Mouse (Mus musculus): ENCODE results near the gene Cyb561. TPM values are rescaled to one million over a fixed set of nuclear protein-coding genes. Genes with fewer than 3 reads are reported as not detected.

The Cyb561 gene
- polyA plus RNA-seq (2016; fragmentation: Nextera tagmentation; extraction: Ambion mirVana) = 18.9 and 21.8 TPM in 2 replicates

DNA sequence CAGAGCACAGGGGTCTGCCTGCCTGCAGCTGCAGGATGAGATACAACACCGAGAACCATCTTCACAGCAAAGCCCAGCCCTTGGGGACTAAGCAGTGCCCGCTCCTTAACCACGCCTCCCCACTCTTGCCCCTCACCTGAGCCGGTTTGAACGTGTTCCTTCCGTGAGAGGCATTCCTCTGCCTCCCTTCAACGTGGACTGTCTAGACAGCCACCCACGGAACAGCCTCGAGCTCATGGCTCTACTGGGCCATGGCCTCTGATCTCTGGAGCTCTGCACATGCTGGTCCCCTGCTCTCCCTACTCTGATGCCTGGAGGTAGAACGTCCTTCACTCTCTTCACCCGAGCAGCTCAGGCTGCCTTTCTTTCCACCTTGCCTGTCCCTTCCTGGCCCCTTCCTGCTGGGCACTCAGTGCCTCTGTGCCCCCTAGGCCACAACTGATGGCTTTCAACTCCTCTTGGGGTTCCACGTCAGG, at the start of gene Cyb561:
TSS of gene Cyb561 (minus strand) at position 426 of the 476 bp plus-strand sequence.
- Histone ChIP-seq H3K27me3 (replicated peaks) (no peaks in the 10 kb centered on the region), H3K27ac (no peak within 1 kb of the TSS), H3K36me3 (no peaks in the 10 kb centered on the region), H3K9ac (no peak within 1 kb of the TSS), H3K4me3 (no peak within 1 kb of the TSS), H3K9me3 (no peaks in the 10 kb centered on the region), H3K4me1 (no peaks in the 10 kb centered on the region), H3K4me2 (replicated peaks) (no peak within 1 kb of the TSS)
- ATAC-seq (ENCODE audit: low FRiP score, low read depth) = no peak
- WGBS = 76% methylated on average over 12 of the region's 12 CpGs

GRCm38 (mm10) chr11:106001718-106002117, 48.6 kb upstream of the Cyb561 start:
- peaks cover 5% of the 10 kb centered on the region for H3K4me1 ChIP-seq
- no peak overlapping the region for H3K27ac ChIP-seq
- no peaks in the 10 kb centered on the region; the same call in 1 of the 2 replicates for H3K27me3 ChIP-seq (replicated peaks)
- no peak overlapping the region for H3K9ac ChIP-seq
- H3K36me3 ChIP-seq = no peaks in the 10 kb centered on the region
- H3K9me3 ChIP-seq = no peaks in the 10 kb centered on the region
- H3K4me3 ChIP-seq = no peak overlapping the region
- ATAC-seq (ENCODE audit: low FRiP score, low read depth) = no peak
- 51% methylated on average over 4 of the region's 4 CpGs for WGBS
- no peak overlapping the region for H3K4me2 ChIP-seq (replicated peaks)

GRCm38 (mm10) chr11:106000062-106000461, 46.9 kb upstream of the Cyb561 start:
- Histone ChIP-seq H3K4me3 (no peak overlapping the region), H3K9me3 (no peaks in the 10 kb centered on the region), H3K9ac (no peak overlapping the region), H3K27me3 (replicated peaks) (no peaks in the 10 kb centered on the region; the same call in 1 of the 2 replicates), H3K4me2 (replicated peaks) (no peak overlapping the region), H3K4me1 (no peaks in the 10 kb centered on the region), H3K27ac (no peak overlapping the region), H3K36me3 (no peaks in the 10 kb centered on the region)
- no peak for ATAC-seq (ENCODE audit: low FRiP score, low read depth)
- 94% methylated on average over 6 of the region's 6 CpGs for WGBS

DNA sequence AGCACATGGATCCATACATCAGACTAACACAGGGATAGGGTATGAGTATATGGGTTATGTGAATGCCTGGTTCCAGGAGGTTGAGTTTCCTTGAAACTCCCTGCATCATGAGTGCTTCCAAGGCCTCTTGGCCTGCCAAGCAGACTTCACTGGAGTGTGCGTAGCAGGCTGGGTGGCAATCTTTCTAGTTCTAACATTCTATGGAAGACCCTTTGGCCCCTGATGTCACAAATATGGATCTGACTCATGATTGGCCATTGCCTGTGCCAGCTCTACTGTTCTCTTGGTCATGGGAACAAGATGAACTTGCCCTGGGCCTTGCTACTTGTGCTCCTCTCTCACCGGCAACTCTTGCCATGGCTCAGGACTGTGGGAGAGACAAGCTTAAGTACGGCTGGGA, 41.2 kb upstream of the Cyb561 start, which contains the start of gene Ace3:
TSS of gene Ace3 (plus strand) at position 301 of the 400 bp plus-strand sequence.
- WGBS = 100% methylated on average over 3 of the region's 3 CpGs
- no peak within 1 kb of the TSS for H3K9ac ChIP-seq
- no peaks in the 10 kb centered on the region for H3K36me3 ChIP-seq
- no peak for ATAC-seq (ENCODE audit: low FRiP score, low read depth)
- no peak within 1 kb of the TSS for H3K4me2 ChIP-seq (replicated peaks)
- no peak within 1 kb of the TSS for H3K4me3 ChIP-seq
- H3K27me3 ChIP-seq (replicated peaks) = no peaks in the 10 kb centered on the region; the same call in 1 of the 2 replicates
- H3K9me3 ChIP-seq = no peaks in the 10 kb centered on the region
- no peak within 1 kb of the TSS for H3K27ac ChIP-seq
- H3K4me1 ChIP-seq = no peaks in the 10 kb centered on the region

DNA sequence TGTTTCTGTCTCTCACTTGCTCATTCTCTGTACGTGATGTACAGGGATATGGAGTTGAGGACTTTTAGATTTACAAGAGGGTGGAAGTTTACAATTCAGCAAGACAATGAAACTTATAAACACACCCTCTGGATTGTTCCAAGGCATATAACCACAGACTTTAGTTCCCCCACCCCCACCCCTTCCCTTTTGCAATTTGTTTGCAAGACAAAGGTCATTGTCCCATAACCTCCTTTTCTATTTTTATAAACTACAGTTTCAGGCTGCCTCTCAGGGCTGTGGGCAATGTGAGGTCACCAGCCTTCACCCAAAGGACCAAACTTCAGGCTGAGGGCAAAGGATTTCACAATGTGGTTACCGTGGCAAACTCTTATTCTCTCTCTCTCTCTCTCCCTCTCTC, 37.1 kb upstream of the Cyb561 start:
- Histone ChIP-seq H3K4me2 (replicated peaks) (no peak overlapping the region), H3K36me3 (no peaks in the 10 kb centered on the region), H3K4me3 (no peak overlapping the region), H3K4me1 (no peaks in the 10 kb centered on the region), H3K9me3 (no peaks in the 10 kb centered on the region), H3K27ac (no peak overlapping the region), H3K27me3 (replicated peaks) (no peaks in the 10 kb centered on the region), H3K9ac (no peak overlapping the region)
- ATAC-seq (ENCODE audit: low FRiP score, low read depth) = no peak
- WGBS = 60% methylated on average over 2 of the region's 2 CpGs

DNA sequence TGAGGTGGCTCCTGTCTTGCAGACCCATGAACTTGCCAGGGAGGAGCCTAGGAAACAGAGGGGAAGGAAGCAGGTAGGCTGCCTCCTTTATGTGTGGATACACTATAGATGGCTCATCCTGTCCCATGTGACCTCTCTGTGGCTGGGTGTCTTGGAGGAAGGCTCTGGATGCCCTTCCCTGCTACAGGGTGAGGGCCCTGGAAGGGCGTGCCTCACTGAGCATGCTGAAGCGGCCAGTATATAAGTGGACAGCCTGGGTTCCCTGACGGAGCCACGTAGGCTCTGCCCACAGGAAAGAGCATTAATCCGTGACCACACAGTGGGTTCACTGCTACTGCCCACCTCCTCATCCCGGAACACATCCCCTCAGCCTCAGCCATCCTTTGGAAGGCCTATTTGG, 36.3 kb upstream of the Cyb561 start:
- ATAC-seq (ENCODE audit: low FRiP score, low read depth) = no peak
- Histone ChIP-seq H3K9me3 (no peaks in the 10 kb centered on the region), H3K27ac (no peak overlapping the region), H3K27me3 (replicated peaks) (no peaks in the 10 kb centered on the region), H3K4me3 (no peak overlapping the region), H3K4me2 (replicated peaks) (no peak overlapping the region), H3K4me1 (no peaks in the 10 kb centered on the region), H3K9ac (no peak overlapping the region), H3K36me3 (no peaks in the 10 kb centered on the region)
- 82% methylated on average over 6 of the region's 6 CpGs for WGBS

DNA sequence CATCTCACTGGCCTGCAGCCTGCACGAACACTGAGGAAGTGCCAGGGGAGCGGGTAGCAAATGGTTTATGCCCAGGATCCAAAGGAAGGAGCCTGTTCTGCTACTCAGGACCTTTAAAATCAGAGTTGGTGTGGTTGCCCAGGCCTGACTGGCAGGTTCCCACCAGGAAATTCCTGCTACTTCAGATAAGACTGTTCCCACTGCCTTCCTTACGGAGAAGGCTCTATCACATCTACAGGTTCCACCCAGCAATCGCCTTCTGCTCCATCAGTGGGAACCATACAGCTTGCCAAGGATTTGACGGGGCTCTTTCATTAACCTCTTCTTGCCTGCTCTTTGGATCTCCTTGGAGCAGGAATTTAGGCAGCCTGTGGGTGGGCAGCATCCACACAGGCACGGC, 34.3 kb upstream of the Cyb561 start:
- Histone ChIP-seq H3K9me3 (no peaks in the 10 kb centered on the region), H3K4me3 (no peak overlapping the region), H3K27ac (no peak overlapping the region), H3K36me3 (no peaks in the 10 kb centered on the region), H3K4me1 (no peaks in the 10 kb centered on the region), H3K9ac (no peak overlapping the region), H3K27me3 (replicated peaks) (no peaks in the 10 kb centered on the region), H3K4me2 (replicated peaks) (no peak overlapping the region)
- no peak for ATAC-seq (ENCODE audit: low FRiP score, low read depth)
- 81% methylated on average over 6 of the region's 6 CpGs for WGBS

- Histone ChIP-seq H3K9me3 (no peaks in the 10 kb centered on the region), H3K27ac (no peak overlapping the region), H3K27me3 (replicated peaks) (no peaks in the 10 kb centered on the region), H3K36me3 (no peaks in the 10 kb centered on the region), H3K4me2 (replicated peaks) (no peak overlapping the region), H3K9ac (no peak overlapping the region), H3K4me1 (no peaks in the 10 kb centered on the region), H3K4me3 (no peak overlapping the region)
- ATAC-seq (ENCODE audit: low FRiP score, low read depth) = no peak
- WGBS = 64% methylated on average over 4 of the region's 4 CpGs
Measured at GRCm38 (mm10) chr11:105984452-105984851, 31.3 kb upstream of the Cyb561 start.

GRCm38 (mm10) chr11:105978634-105979033, 25.5 kb upstream of the Cyb561 start:
- 84% methylated on average over 5 of the region's 5 CpGs for whole genome bisulfite sequencing
- no peaks in the 10 kb centered on the region for H3K4me1 ChIP-seq
- no peaks in the 10 kb centered on the region for H3K9me3 ChIP-seq
- no peak overlapping the region for H3K4me2 ChIP-seq (replicated peaks)
- no peaks in the 10 kb centered on the region for H3K27me3 ChIP-seq (replicated peaks)
- H3K4me3 ChIP-seq = no peak overlapping the region
- no peaks in the 10 kb centered on the region for H3K36me3 ChIP-seq
- H3K9ac ChIP-seq = no peak overlapping the region
- no peak overlapping the region for H3K27ac ChIP-seq
- no peak for ATAC-seq (ENCODE audit: low FRiP score, low read depth)

- no peaks in the 10 kb centered on the region for H3K27me3 ChIP-seq (replicated peaks)
- no peak overlapping the region for H3K4me3 ChIP-seq
- H3K27ac ChIP-seq = no peak overlapping the region
- H3K36me3 ChIP-seq = no peaks in the 10 kb centered on the region
- H3K9me3 ChIP-seq = no peaks in the 10 kb centered on the region
- H3K4me2 ChIP-seq (replicated peaks) = no peak overlapping the region
- ATAC-seq (ENCODE audit: low FRiP score, low read depth) = no peak
- H3K4me1 ChIP-seq = no peaks in the 10 kb centered on the region
- no peak overlapping the region for H3K9ac ChIP-seq
- WGBS = 88% methylated on average over 2 of the region's 2 CpGs
Measured at GRCm38 (mm10) chr11:105978232-105978631, 25.1 kb upstream of the Cyb561 start.

DNA sequence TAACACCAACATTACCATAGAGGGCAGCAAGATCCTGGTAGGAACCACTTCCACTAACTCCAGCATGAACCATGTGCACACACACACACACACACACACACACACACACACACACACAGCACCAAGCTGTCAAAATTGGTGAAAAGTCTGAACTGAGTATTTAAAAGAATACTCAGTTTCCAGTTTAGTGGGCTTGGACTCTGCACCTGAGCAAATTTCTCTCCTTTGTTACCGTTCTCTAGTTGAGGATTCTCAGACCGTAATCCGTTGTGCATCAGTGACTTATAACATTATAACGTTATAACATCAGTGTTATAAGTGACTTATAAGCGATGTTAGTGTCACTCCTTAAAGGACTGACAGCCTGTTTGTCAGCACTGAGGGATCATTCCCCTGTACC, 22.5 kb upstream of the Cyb561 start:
- 92% methylated on average over 5 of the region's 5 CpGs for WGBS
- no peak for ATAC-seq (ENCODE audit: low FRiP score, low read depth)
- no peaks in the 10 kb centered on the region for H3K4me1 ChIP-seq
- no peaks in the 10 kb centered on the region for H3K9me3 ChIP-seq
- peaks cover 6% of the 10 kb centered on the region; the same call in 1 of the 2 replicates for H3K27me3 ChIP-seq (replicated peaks)
- no peak overlapping the region for H3K4me3 ChIP-seq
- no peak overlapping the region for H3K4me2 ChIP-seq (replicated peaks)
- H3K36me3 ChIP-seq = no peaks in the 10 kb centered on the region
- H3K27ac ChIP-seq = no peak overlapping the region
- no peak overlapping the region for H3K9ac ChIP-seq

DNA sequence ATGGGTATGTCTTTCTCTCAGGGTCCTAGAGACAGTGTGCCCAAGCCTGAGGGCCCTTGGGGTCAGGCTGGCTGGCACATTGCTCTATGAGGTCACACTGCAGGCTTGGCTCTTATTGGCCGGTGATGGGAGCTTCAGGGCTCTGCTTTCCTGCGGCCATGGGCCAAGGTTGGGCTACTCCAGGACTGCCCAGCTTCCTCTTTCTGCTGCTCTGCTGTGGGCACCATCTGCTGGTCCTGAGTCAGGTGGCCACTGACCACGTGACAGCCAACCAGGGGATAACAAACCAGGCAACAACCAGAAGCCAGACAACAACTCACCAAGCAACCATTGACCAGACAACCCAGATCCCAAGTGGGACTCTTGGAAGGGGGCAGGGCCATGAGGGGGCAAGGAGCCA, 21.9 kb upstream of the Cyb561 start:
- Histone ChIP-seq H3K9ac (no peak overlapping the region), H3K4me2 (replicated peaks) (no peak overlapping the region), H3K4me3 (no peak overlapping the region), H3K27me3 (replicated peaks) (peaks cover 12% of the 10 kb centered on the region; the same call in 1 of the 2 replicates), H3K36me3 (no peaks in the 10 kb centered on the region), H3K4me1 (no peaks in the 10 kb centered on the region), H3K27ac (no peak overlapping the region), H3K9me3 (no peaks in the 10 kb centered on the region)
- 71% methylated on average over 3 of the region's 3 CpGs for WGBS
- ATAC-seq (ENCODE audit: low FRiP score, low read depth) = no peak

DNA sequence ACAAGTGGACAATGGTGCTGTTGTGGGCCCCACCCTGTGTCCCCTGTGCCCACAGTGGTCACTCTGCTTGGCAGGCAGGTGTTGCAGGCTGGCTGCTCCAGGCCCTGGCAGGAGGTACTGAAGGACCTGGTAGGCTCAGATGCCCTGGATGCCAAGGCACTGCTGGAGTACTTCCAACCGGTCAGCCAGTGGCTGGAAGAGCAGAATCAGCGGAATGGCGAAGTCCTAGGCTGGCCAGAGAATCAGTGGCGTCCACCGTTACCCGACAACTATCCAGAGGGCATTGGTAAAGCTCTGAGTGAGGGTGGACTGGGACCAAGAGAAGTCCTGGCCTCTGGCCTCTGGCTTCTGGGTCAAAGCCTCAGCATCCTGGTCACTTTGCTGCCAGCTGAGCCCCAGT, 21.5 kb upstream of the Cyb561 start:
- Histone ChIP-seq H3K27ac (no peak overlapping the region), H3K4me3 (no peak overlapping the region), H3K4me2 (replicated peaks) (no peak overlapping the region), H3K9me3 (no peaks in the 10 kb centered on the region), H3K36me3 (no peaks in the 10 kb centered on the region), H3K9ac (no peak overlapping the region), H3K27me3 (replicated peaks) (peaks cover 17% of the 10 kb centered on the region), H3K4me1 (no peaks in the 10 kb centered on the region)
- WGBS = 89% methylated on average over 6 of the region's 6 CpGs
- ATAC-seq (ENCODE audit: low FRiP score, low read depth) = no peak

Measured in neural tube, embryonic 12.5 days (tissue).